Mouse (Mus musculus) liver, embryonic 16.5 days (tissue): ENCODE data around the gene Olfr132. TPM values are rescaled to one million over a fixed set of nuclear protein-coding genes. Genes with fewer than 3 reads are reported as not detected.
"Not testable (repeated sequence)": the region's sequence is repeated elsewhere in the genome, so short reads cannot be mapped to it uniquely, and the experiment has no call there.

ENCODE experiments used
- ATAC-seq: fragments of 200-750 bp; cut with Nextera tagmentation; 2 replicates; pipeline ENCODE4 v1.8.0; 2017; ENCODE audit warnings: low read depth, mild to moderate bottlenecking, moderate number of reproducible peaks, moderate library complexity
- H3K27ac ChIP-seq: fragments of 300-500 bp; sonication (generic); 2 replicates; pipeline ENCODE4 v1.5.1; 2014; ENCODE audit warnings: mild to moderate bottlenecking, low read length
- H3K27me3 ChIP-seq: fragments of 300-500 bp; sonication (generic); 2 replicates; pipeline ENCODE4 v1.6.1; 2014; ENCODE audit warnings: low read depth, low read length, mixed read lengths; ENCODE audit not compliant: control insufficient read depth, insufficient read depth
- H3K36me3 ChIP-seq: fragments of 300-500 bp; sonication (generic); 2 replicates; pipeline ENCODE4 v1.6.1; 2014; ENCODE audit warnings: mild to moderate bottlenecking; ENCODE audit not compliant: control insufficient read depth, insufficient read depth
- H3K4me1 ChIP-seq: fragments of 300-500 bp; sonication (generic); 2 replicates; pipeline ENCODE4 v1.6.1; 2014; ENCODE audit warnings: low read depth, low read length, mixed read lengths; ENCODE audit not compliant: control insufficient read depth
- H3K4me2 ChIP-seq: fragments of 300-500 bp; sonication (generic); 2 replicates; pipeline ENCODE4 v1.6.1; 2014; ENCODE audit warnings: low read depth, low read length, mixed read lengths
- H3K4me3 ChIP-seq: fragments of 300-500 bp; sonication (generic); 2 replicates; pipeline ENCODE4 v1.5.1; 2014; ENCODE audit warnings: low read depth, mild to moderate bottlenecking, low read length
- H3K9ac ChIP-seq: fragments of 300-500 bp; sonication (generic); 2 replicates; pipeline ENCODE4 v1.6.1; 2014; ENCODE audit warnings: low read depth, low read length
- H3K9me3 ChIP-seq: fragments of 300-500 bp; sonication (generic); replicated peaks from 2 replicates; pipeline ENCODE4 v1.6.1; 2016; ENCODE audit warnings: low read length; ENCODE audit not compliant: control insufficient read depth
- WGBS: fragments of 180-500 bp; shearing (Covaris S2); extraction: QIAGEN DNeasy Blood & Tissue Kit; methylation state at CpG from one replicate; pipeline ENCODE4 v1.1.7; 2014; ENCODE audit not compliant: insufficient replicate concordance; 5-methylcytosine and 5-hydroxymethylcytosine counted together
- polyA plus RNA-seq: library from polyadenylated mRNA; unstranded; fragments of >200 nt; fragmentation: Nextera tagmentation; extraction: Ambion mirVana; gene quantifications from 2 replicates; pipeline ENCODE4 v1.2.1, GENCODE M21; 2015

Olfr132 gene
- polyA plus RNA-seq, result not detected in 2 replicates

GRCm38 (mm10) chr17:38134426-38134825 lies at the start of gene Olfr132:
TSS of gene Olfr132 (minus strand) at chr17:38134526.
- H3K36me3 ChIP-seq, result no peaks in the 10 kb centered on the region
- H3K9me3 ChIP-seq, result no peaks in the 10 kb centered on the region
- no peaks in the 10 kb centered on the region for H3K27me3 ChIP-seq
- H3K4me1 ChIP-seq, result no peaks in the 10 kb centered on the region
- H3K27ac ChIP-seq, result no peak within 1 kb of the TSS
- H3K9ac ChIP-seq, result no peak within 1 kb of the TSS
- H3K4me3 ChIP-seq, result no peak within 1 kb of the TSS
- no peak for ATAC-seq
- H3K4me2 ChIP-seq, result no peak within 1 kb of the TSS
- whole genome bisulfite sequencing, result 53% methylated on average over 1 of the region's 1 CpGs

- Histone ChIP-seq H3K9me3 (no peaks in the 10 kb centered on the region), H3K4me3 (no peak within 1 kb of the TSS), H3K36me3 (no peaks in the 10 kb centered on the region), H3K27me3 (no peaks in the 10 kb centered on the region), H3K4me2 (no peak within 1 kb of the TSS), H3K4me1 (no peaks in the 10 kb centered on the region), H3K9ac (no peak within 1 kb of the TSS), H3K27ac (no peak within 1 kb of the TSS)
- WGBS, result 52% methylated on average over 3 of the region's 3 CpGs
- no peak for ATAC-seq
Observed at GRCm38 (mm10) chr17:38171088-38171487, 36.8 kb upstream of the Olfr132 start, which contains the start of gene Olfr134. TSS of gene Olfr134 (plus strand) at chr17:38171388.

- Histone ChIP-seq H3K36me3 (no peaks in the 10 kb centered on the region), H3K27me3 (no peaks in the 10 kb centered on the region), H3K4me3 (no peak within 1 kb of the TSS), H3K4me1 (no peaks in the 10 kb centered on the region), H3K4me2 (no peak within 1 kb of the TSS), H3K27ac (no peak within 1 kb of the TSS), H3K9me3 (no peaks in the 10 kb centered on the region), H3K9ac (no peak within 1 kb of the TSS)
- WGBS, result 58% methylated on average over 2 of the region's 2 CpGs
- ATAC-seq, result no peak
Observed at GRCm38 (mm10) chr17:38144981-38145380, 10.7 kb upstream of the Olfr132 start, which contains the start of gene Olfr133. TSS of gene Olfr133 (plus strand) at chr17:38145281.

- not testable (repeated sequence) for ATAC-seq, H3K4me2 ChIP-seq, H3K9ac ChIP-seq, H3K36me3 ChIP-seq, H3K9me3 ChIP-seq, H3K4me3 ChIP-seq, H3K27ac ChIP-seq, H3K4me1 ChIP-seq, H3K27me3 ChIP-seq
- WGBS, result 56% methylated on average over 3 of the region's 3 CpGs
Observed at GRCm38 (mm10) chr17:38125371-38125770, 9.0 kb downstream of the Olfr132 start.

- H3K9ac ChIP-seq, H3K27me3 ChIP-seq, ATAC-seq, H3K9me3 ChIP-seq, H3K27ac ChIP-seq, H3K36me3 ChIP-seq, H3K4me2 ChIP-seq, H3K4me3 ChIP-seq, H3K4me1 ChIP-seq: not testable (repeated sequence)
- 50% methylated on average over 1 of the region's 1 CpGs for WGBS
Observed at GRCm38 (mm10) chr17:38124199-38124598, 10.1 kb downstream of the Olfr132 start.

GRCm38 (mm10) chr17:38088593-38088992 lies 45.7 kb downstream of the Olfr132 start, which contains the start of gene Olfr131:
TSS of gene Olfr131 (minus strand) at chr17:38088693.
- Histone ChIP-seq H3K27me3 (no peaks in the 10 kb centered on the region), H3K4me2 (no peak within 1 kb of the TSS), H3K4me3 (no peak within 1 kb of the TSS), H3K4me1 (no peaks in the 10 kb centered on the region), H3K9me3 (no peaks in the 10 kb centered on the region), H3K27ac (no peak within 1 kb of the TSS), H3K9ac (no peak within 1 kb of the TSS), H3K36me3 (no peaks in the 10 kb centered on the region)
- ATAC-seq, result no peak

GRCm38 (mm10) chr17:38082364-38082763 lies 52.0 kb downstream of the Olfr132 start:
- H3K36me3 ChIP-seq, result no peaks in the 10 kb centered on the region
- WGBS, result 73% methylated on average over 4 of the region's 4 CpGs
- no peak for ATAC-seq

More at GRCm38 (mm10) chr17:38082364-38082763, 52.0 kb downstream of the Olfr132 start:
- no peaks in the 10 kb centered on the region for H3K4me1 ChIP-seq
- H3K27ac ChIP-seq, result no peak overlapping the region
- no peak overlapping the region for H3K9ac ChIP-seq
- no peak overlapping the region for H3K4me2 ChIP-seq
- no peaks in the 10 kb centered on the region for H3K9me3 ChIP-seq
- no peak overlapping the region for H3K4me3 ChIP-seq
- no peaks in the 10 kb centered on the region for H3K27me3 ChIP-seq

Other genes with a start within 250 kb of the Olfr132 start
- not detected in 2 replicates for gene Olfr127, start 234.1 kb downstream of the Olfr132 start, polyA plus RNA-seq
- gene Olfr128, start 214.0 kb downstream of the Olfr132 start, polyA plus RNA-seq, result not detected in 2 replicates
- gene Olfr761, start 181.4 kb downstream of the Olfr132 start, polyA plus RNA-seq, result not detected in 2 replicates
- not detected in 2 replicates for gene Olfr129, start 74.4 kb downstream of the Olfr132 start, polyA plus RNA-seq
- not detected in 2 replicates for gene Olfr130, start 70.6 kb downstream of the Olfr132 start, polyA plus RNA-seq
- gene Olfr131, start 45.8 kb downstream of the Olfr132 start, polyA plus RNA-seq, result not detected in 2 replicates
- gene Olfr133, start 10.8 kb upstream of the Olfr132 start, polyA plus RNA-seq, result not detected in 2 replicates
- gene Olfr134, start 36.9 kb upstream of the Olfr132 start, polyA plus RNA-seq, result not detected in 2 replicates
- gene Olfr135, start 69.8 kb upstream of the Olfr132 start, polyA plus RNA-seq, result not detected in 2 replicates
- gene Olfr138, start 126.5 kb upstream of the Olfr132 start, polyA plus RNA-seq, result not detected in 2 replicates
- not detected in 2 replicates for gene Olfr137, start 173.0 kb upstream of the Olfr132 start, polyA plus RNA-seq
- not detected in 2 replicates for gene Olfr136, start 195.3 kb upstream of the Olfr132 start, polyA plus RNA-seq